Mouse (Mus musculus) spleen, adult 2 months (tissue): ENCODE data around the gene Kctd2. TPM values are rescaled to one million over a fixed set of nuclear protein-coding genes. Genes with fewer than 3 reads are reported as not detected.

Source experiments
- DNase-seq, 2 experiments: peaks; one replicate each; pipeline versions ENCODE4 v3.0.0 to v3.0.0-alpha.2; 2012 to 2021; ENCODE audit warnings: low spot score in 2 of 2, low read depth in 1 of 2
- H3K27ac ChIP-seq: fragments of 200-500 bp; 2 replicates; pipeline ENCODE4 v1.5.1; 2012; ENCODE audit warnings: low read length, inconsistent platforms; ENCODE audit not compliant: insufficient read depth
- H3K27me3 ChIP-seq: fragments of 200-500 bp; 2 replicates; pipeline ENCODE4 v1.6.1; 2012; ENCODE audit warnings: mild to moderate bottlenecking, moderate library complexity, low read length, inconsistent platforms; ENCODE audit not compliant: control insufficient read depth, insufficient read depth
- H3K36me3 ChIP-seq: fragments of 200-500 bp; 2 replicates; pipeline ENCODE4 v1.6.1; 2012; ENCODE audit warnings: mild to moderate bottlenecking, low read length, inconsistent platforms; ENCODE audit not compliant: control insufficient read depth, insufficient read depth
- H3K4me1 ChIP-seq: fragments of 200-500 bp; 2 replicates; pipeline ENCODE4 v1.6.1; 2011; ENCODE audit warnings: inconsistent platforms; ENCODE audit not compliant: control insufficient read depth, insufficient read depth, insufficient read length
- H3K4me3 ChIP-seq: fragments of 200-500 bp; 2 replicates; pipeline ENCODE4 v1.5.1; 2011; ENCODE audit warnings: mild to moderate bottlenecking, inconsistent platforms; ENCODE audit not compliant: insufficient read depth, insufficient read length; ENCODE audit errors: extremely low read depth
- CTCF ChIP-seq: fragments of 200-500 bp; IDR thresholded peaks from 2 replicates; pipeline ENCODE4 v1.5.1; 2011; ENCODE audit warnings: mild to moderate bottlenecking, inconsistent platforms; ENCODE audit not compliant: insufficient read depth, insufficient read length, insufficient replicate concordance; ENCODE audit errors: extremely low read depth
- POLR2A ChIP-seq: fragments of 200-500 bp; IDR thresholded peaks from 2 replicates; pipeline ENCODE4 v1.6.1; 2011; ENCODE audit warnings: low read depth, low read length, inconsistent platforms
- WGBS: fragments of 180-500 bp; shearing (Covaris S2); methylation state at CpG from one replicate; pipeline ENCODE4 v1.1.7; 2018; 5-methylcytosine and 5-hydroxymethylcytosine counted together
- polyA plus RNA-seq: library from polyadenylated mRNA; depleted of rRNA; stranded (reverse); fragments of >200 nt; gene quantifications from 2 replicates; pipeline ENCODE4 v1.2.3, GENCODE M21; 2012

Kctd2 gene
- polyA plus RNA-seq, 1 experiment = 21.8 TPM

DNA sequence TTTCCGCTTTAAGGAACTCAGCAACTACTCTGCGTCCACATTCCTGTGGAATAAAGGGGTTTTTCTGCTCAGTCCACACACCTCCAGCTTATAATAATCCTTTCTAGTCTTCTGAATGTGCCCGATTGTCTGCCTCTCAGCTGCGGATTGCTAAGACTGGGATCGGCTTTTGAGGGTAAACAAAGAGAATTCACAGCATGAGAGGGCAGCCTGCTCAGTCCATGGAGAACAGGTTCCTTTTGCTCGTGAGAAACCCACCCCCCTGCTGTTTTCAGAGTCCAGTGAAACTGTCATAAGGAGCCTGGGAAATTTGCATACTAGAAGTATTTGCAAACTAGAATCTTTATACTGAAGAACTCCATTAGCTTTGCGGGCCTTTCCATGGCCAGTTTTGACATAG, 10.4 kb upstream of the Kctd2 start:
- DNase-seq = no peak
- 0 out of 2 replicates have a peak overlapping the region, but pooled peaks have one; percentile 85 for H3K27ac ChIP-seq
- no peak overlapping the region for H3K4me3 ChIP-seq
- 91% methylated on average over 7 of the region's 7 CpGs for WGBS
- H3K36me3 ChIP-seq = peaks cover 5% of the 10 kb centered on the region
- no peaks in the 10 kb centered on the region for H3K27me3 ChIP-seq
- TF ChIP-seq CTCF = no peak
- no peak for TF ChIP-seq POLR2A
- H3K4me1 ChIP-seq = peaks cover 2% of the 10 kb centered on the region; the same call in 1 of the 2 replicates

- peak in 1 of 2 experiments; percentile 36 for DNase-seq
- WGBS = 3% methylated on average over 45 of the region's 45 CpGs
- Histone ChIP-seq H3K4me3 (peak overlapping the region; percentile 93), H3K27me3 (no peaks in the 10 kb centered on the region), H3K36me3 (peaks cover 8% of the 10 kb centered on the region), H3K27ac (peak overlapping the region; percentile 60), H3K4me1 (peaks cover 6% of the 10 kb centered on the region)
- TF ChIP-seq CTCF (no peak), POLR2A (no peak)
These were observed 635 bp downstream of the Kctd2 start for GRCm38 (mm10) chr11:115420336-115421190.

DNA sequence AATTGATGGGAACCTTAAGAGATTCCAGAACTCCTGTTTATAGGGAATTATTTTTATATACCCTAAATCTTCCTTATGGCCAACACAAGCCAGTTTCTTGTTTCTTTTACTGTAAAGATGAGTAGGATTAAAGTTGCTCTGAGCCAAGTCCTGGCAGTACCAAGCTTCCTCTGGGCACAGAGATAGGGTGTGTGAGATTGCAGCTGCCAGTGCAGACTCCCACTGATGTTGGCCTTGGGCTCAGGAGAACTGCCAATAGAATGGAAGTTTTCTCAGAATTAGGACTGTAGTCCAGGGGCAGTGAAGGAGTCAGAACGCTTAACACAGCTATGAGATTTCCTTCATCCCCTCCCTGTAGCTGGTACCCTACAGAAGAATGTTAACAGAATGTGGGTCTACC, 1.4 kb downstream of the Kctd2 start:
- 88% methylated on average over 1 of the region's 1 CpGs for WGBS
- H3K27me3 ChIP-seq = no peaks in the 10 kb centered on the region
- H3K4me3 ChIP-seq = no peak overlapping the region
- H3K4me1 ChIP-seq = peaks cover 6% of the 10 kb centered on the region
- no peak for TF ChIP-seq POLR2A
- no peak for TF ChIP-seq CTCF
- no peak overlapping the region for H3K27ac ChIP-seq
- no peak for DNase-seq
- H3K36me3 ChIP-seq = peaks cover 5% of the 10 kb centered on the region

DNA sequence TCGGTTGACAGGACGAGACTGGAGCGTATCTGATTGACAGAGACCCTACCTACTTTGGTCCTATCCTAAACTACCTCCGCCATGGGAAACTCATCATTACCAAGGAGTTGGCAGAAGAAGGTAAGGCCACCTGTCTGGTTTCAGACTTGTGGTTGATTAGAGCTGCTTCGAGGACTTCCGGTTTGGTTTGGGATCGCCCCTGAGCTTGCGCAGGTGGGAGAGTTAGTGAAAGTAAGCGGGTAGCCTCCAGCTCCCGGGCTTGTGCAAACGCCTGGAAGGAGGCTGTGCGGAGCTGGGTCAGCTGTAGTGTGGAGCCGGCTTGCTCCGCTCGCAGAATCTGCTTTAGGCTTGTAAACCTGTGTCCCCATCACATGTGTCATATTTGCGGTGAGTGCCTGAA, 2.0 kb downstream of the Kctd2 start:
- WGBS = 86% methylated on average over 16 of the region's 16 CpGs
- DNase-seq = no peak
- H3K4me3 ChIP-seq = no peak overlapping the region
- TF ChIP-seq POLR2A (no peak), CTCF (no peak)
- no peaks in the 10 kb centered on the region for H3K27me3 ChIP-seq
- H3K27ac ChIP-seq = no peak overlapping the region
- peaks cover 5% of the 10 kb centered on the region for H3K36me3 ChIP-seq
- H3K4me1 ChIP-seq = peaks cover 6% of the 10 kb centered on the region

GRCm38 (mm10) chr11:115423091-115423490, 3.2 kb downstream of the Kctd2 start:
- TF ChIP-seq POLR2A (no peak), CTCF (no peak)
- Histone ChIP-seq H3K27ac (no peak overlapping the region), H3K36me3 (peaks cover 8% of the 10 kb centered on the region), H3K4me3 (no peak overlapping the region), H3K4me1 (peaks cover 6% of the 10 kb centered on the region), H3K27me3 (no peaks in the 10 kb centered on the region)
- DNase-seq = no peak
- 65% methylated on average over 3 of the region's 3 CpGs for WGBS

DNA sequence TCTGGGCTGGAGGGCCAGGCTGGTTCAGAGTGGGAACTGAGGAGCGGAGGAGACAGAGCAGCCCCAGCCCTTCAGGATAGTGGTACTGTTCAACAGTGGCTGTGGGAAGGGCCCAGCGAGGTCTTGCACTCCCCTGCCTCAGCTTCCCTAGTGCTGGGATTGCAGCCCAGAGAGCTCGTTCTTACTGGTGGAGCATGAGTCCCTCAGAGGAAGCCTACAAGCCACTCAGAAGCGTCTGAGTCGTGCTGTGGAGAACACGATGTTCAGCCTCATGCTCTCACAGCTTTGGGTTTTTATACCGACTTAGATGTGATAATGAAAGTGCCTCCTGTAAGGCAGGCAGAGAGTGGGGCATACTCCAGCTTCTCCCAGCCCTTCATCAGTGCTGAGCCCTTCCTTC, 4.7 kb downstream of the Kctd2 start:
- Histone ChIP-seq H3K4me1 (no peaks in the 10 kb centered on the region; the same call in 1 of the 2 replicates), H3K27ac (no peak overlapping the region), H3K4me3 (no peak overlapping the region), H3K27me3 (no peaks in the 10 kb centered on the region), H3K36me3 (peaks cover 12% of the 10 kb centered on the region)
- no peak for TF ChIP-seq POLR2A
- TF ChIP-seq CTCF = no peak
- 83% methylated on average over 7 of the region's 7 CpGs for WGBS
- DNase-seq = no peak

DNA sequence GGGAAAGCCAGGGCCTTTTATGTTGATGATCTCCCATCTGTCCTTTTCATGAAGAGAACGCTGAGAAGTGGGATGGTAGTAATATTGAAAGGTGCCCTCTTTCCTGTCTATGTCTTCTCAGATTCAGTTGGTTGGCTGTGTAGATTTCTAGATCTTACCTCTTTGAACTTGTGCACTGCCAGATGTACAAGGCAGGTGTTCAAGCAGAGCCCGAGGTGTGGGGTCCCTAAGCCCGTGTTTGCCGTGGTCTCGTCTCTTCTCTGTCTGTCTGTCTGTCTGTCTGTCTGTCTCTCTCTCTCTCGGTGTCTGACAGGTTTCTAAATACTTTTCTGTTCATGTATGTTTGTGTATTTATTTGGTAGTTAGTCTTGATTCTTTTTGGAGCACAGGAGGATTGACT, 5.7 kb downstream of the Kctd2 start:
- no peaks in the 10 kb centered on the region for H3K27me3 ChIP-seq
- no peaks in the 10 kb centered on the region; the same call in 1 of the 2 replicates for H3K4me1 ChIP-seq
- 80% methylated on average over 6 of the region's 6 CpGs for WGBS
- H3K4me3 ChIP-seq = no peak overlapping the region
- no peak for TF ChIP-seq POLR2A
- TF ChIP-seq CTCF = no peak
- no peak overlapping the region for H3K27ac ChIP-seq
- no peak for DNase-seq
- H3K36me3 ChIP-seq = peaks cover 22% of the 10 kb centered on the region
